Mouse (Mus musculus) 3T3-L1 (cell line): Measurements from ENCODE around the gene Gm47955.
"Not testable (repeated sequence)": the region's sequence is repeated elsewhere in the genome, so short reads cannot be mapped to it uniquely, and the experiment has no call there.

Experiments
- DNase-seq: peaks from one replicate; pipeline ENCODE4 v3.0.0-alpha.2; 2015; ENCODE audit warnings: low read depth, low spot score

The Gm47955 gene

GRCm38 (mm10) chr1:82992093-82992492 lies 32.0 kb downstream of the Gm47955 start:
- no peak for DNase-seq

- no peak for DNase-seq
Observed at GRCm38 (mm10) chr1:82993947-82994346, 33.9 kb downstream of the Gm47955 start.

GRCm38 (mm10) chr1:83000306-83000705 lies 40.2 kb downstream of the Gm47955 start, which contains the start of gene Gm47959:
TSS of gene Gm47959 (plus strand) at chr1:83000548.
- DNase-seq = not testable (repeated sequence)

- peak; percentile 18 for DNase-seq
Observed at GRCm38 (mm10) chr1:83006218-83007179, 46.4 kb downstream of the Gm47955 start.

GRCm38 (mm10) chr1:83007471-83007870 lies 47.4 kb downstream of the Gm47955 start:
- no peak for DNase-seq
